Mouse (Mus musculus) forebrain, embryonic 14.5 days (tissue): ENCODE results near the gene Elmod3. TPM values are rescaled to one million over a fixed set of nuclear protein-coding genes. Genes with fewer than 3 reads are reported as not detected.

Source experiments
- polyA plus RNA-seq: library from polyadenylated mRNA; unstranded; fragments of >200 nt; fragmentation: Nextera tagmentation; extraction: Ambion mirVana; gene quantifications from 2 replicates; pipeline ENCODE4 v1.2.1, GENCODE M21; 2014

Elmod3 gene
- polyA plus RNA-seq, 1 experiment from 2014 or later = 19.2 TPM

Other genes with a start within 250 kb of the Elmod3 start
- 19.3 and 21.3 TPM in 2 replicates for gene Tmem150a, start 243.0 kb downstream of the Elmod3 start, polyA plus RNA-seq
- 123 and 129 TPM in 2 replicates for gene Rnf181, start 231.5 kb downstream of the Elmod3 start, polyA plus RNA-seq
- 13.8 and 17.7 TPM in 2 replicates for gene Vamp5, start 217.9 kb downstream of the Elmod3 start, polyA plus RNA-seq
- gene Vamp8, start 207.7 kb downstream of the Elmod3 start, polyA plus RNA-seq = 20.4 and 22.6 TPM in 2 replicates
- gene Ggcx, start 184.1 kb downstream of the Elmod3 start, polyA plus RNA-seq = 4.3 and 4.6 TPM in 2 replicates
- 348 and 370 TPM in 2 replicates for gene Mat2a, start 158.9 kb downstream of the Elmod3 start, polyA plus RNA-seq
- gene Sh2d6, start 76.7 kb downstream of the Elmod3 start, polyA plus RNA-seq = 0.60 TPM in 1 of 2 replicates, not detected in the other
- 6.0 and 6.3 TPM in 2 replicates for gene Capg, start 54.0 kb downstream of the Elmod3 start, polyA plus RNA-seq
- 6.6 and 8.4 TPM in 2 replicates for gene Retsat, start 62 bp upstream of the Elmod3 start, polyA plus RNA-seq
- gene Tgoln1, start 18.6 kb upstream of the Elmod3 start, polyA plus RNA-seq = 34.0 and 37.8 TPM in 2 replicates
- gene Tcf7l1, start 190.8 kb upstream of the Elmod3 start, polyA plus RNA-seq = 6.8 and 6.9 TPM in 2 replicates